Mouse (Mus musculus) liver, postnatal 0 days (tissue): ENCODE results near the gene Rhof.

Source experiments
- CTCF ChIP-seq: sonication (generic); IDR thresholded peaks from 2 replicates; pipeline ENCODE4 v1.5.1; 2016; ENCODE audit warnings: antibody characterized with exemption, low read depth
- EP300 ChIP-seq: IDR thresholded peaks from 2 replicates; pipeline ENCODE4 v1.6.1; 2016; ENCODE audit warnings: antibody characterized with exemption, low read depth, mild to moderate bottlenecking

DNA sequence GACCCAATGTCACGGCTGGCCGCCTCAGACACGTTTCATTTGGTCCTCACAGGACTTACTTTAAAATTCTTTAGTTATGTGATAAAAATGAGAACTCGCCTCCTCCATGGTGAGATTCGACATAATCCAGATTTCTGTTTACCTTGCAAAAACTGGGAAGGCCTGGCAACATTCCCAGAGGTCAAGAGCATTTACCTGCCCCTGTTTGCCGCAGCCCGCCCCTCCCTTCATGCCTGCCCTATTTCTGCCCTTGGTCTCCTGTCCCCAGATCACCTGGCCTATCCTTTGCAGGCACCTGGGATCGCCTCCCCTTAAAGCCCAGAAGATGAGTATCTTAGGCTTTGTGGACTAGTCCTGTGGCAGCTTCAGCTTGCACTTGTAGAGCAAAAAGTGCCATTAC is 14.7 kb downstream of the Rhof start:
- TF ChIP-seq CTCF = no peak
- no peak for TF ChIP-seq EP300
